Mouse (Mus musculus) forebrain, embryonic 11.5 days (tissue): ENCODE data around the gene Inha. TPM values are rescaled to one million over a fixed set of nuclear protein-coding genes. Genes with fewer than 3 reads are reported as not detected.
A peak's percentile ranks its signal among the peaks of the same experiment; 100 is the strongest.

Source experiments
- ATAC-seq: fragments of 200-750 bp; cut with Nextera tagmentation; replicated peaks from 2 replicates; pipeline ENCODE4 v1.8.0; 2017; ENCODE audit warnings: moderate TSS enrichment; ENCODE audit not compliant: low FRiP score
- DNase-seq: peaks from one replicate; pipeline ENCODE4 v3.0.0-alpha.2; 2017; ENCODE audit warnings: low spot score
- H3K27ac ChIP-seq: fragments of 300-500 bp; sonication (generic); 2 replicates; pipeline ENCODE4 v1.5.1; 2014; ENCODE audit warnings: low read depth, low read length
- H3K27me3 ChIP-seq: fragments of 300-500 bp; sonication (generic); 2 replicates; pipeline ENCODE4 v1.6.1; 2014; ENCODE audit warnings: mild to moderate bottlenecking, low read length, mixed read lengths; ENCODE audit not compliant: control insufficient read depth, insufficient read depth
- H3K36me3 ChIP-seq: fragments of 300-500 bp; sonication (generic); 2 replicates; pipeline ENCODE4 v1.6.1; 2014; ENCODE audit warnings: mild to moderate bottlenecking, low read length, moderate library complexity, mixed read lengths; ENCODE audit not compliant: control insufficient read depth, insufficient read depth
- H3K4me1 ChIP-seq: fragments of 300-500 bp; sonication (generic); replicated peaks from 2 replicates; pipeline ENCODE4 v1.6.1; 2014; ENCODE audit warnings: low read length, mixed read lengths; ENCODE audit not compliant: control insufficient read depth, insufficient read depth
- H3K4me2 ChIP-seq: fragments of 300-500 bp; sonication (generic); 2 replicates; pipeline ENCODE4 v1.6.1; 2014; ENCODE audit warnings: low read depth, mild to moderate bottlenecking, low read length, moderate library complexity, mixed read lengths; ENCODE audit not compliant: severe bottlenecking
- H3K4me3 ChIP-seq: fragments of 300-500 bp; sonication (generic); 2 replicates; pipeline ENCODE4 v1.5.1; 2014; ENCODE audit warnings: low read depth, low read length
- H3K9ac ChIP-seq: fragments of 300-500 bp; sonication (generic); 2 replicates; pipeline ENCODE4 v1.6.1; 2014; ENCODE audit warnings: low read length
- H3K9me3 ChIP-seq: fragments of 300-500 bp; sonication (generic); 2 replicates; pipeline ENCODE4 v1.6.1; 2016; ENCODE audit warnings: low read length, mixed read lengths; ENCODE audit not compliant: control insufficient read depth
- WGBS: fragments of 180-500 bp; shearing (Covaris S2); extraction: QIAGEN DNeasy Blood & Tissue Kit; methylation state at CpG from one replicate; pipeline ENCODE4 v1.1.7; 2014; 5-methylcytosine and 5-hydroxymethylcytosine counted together
- polyA plus RNA-seq: library from polyadenylated mRNA; unstranded; fragments of >200 nt; fragmentation: Nextera tagmentation; extraction: Ambion mirVana; gene quantifications from 2 replicates; pipeline ENCODE4 v1.2.1, GENCODE M21; 2014

Inha gene
- polyA plus RNA-seq, 1 experiment from 2014 or later = 1.3 TPM

- Histone ChIP-seq H3K36me3 (no peaks in the 10 kb centered on the region; the same call in 1 of the 2 replicates), H3K4me3 (no peak overlapping the region), H3K27ac (no peak overlapping the region), H3K4me2 (no peak overlapping the region), H3K9ac (no peak overlapping the region), H3K9me3 (no peaks in the 10 kb centered on the region), H3K4me1 (peaks cover 15% of the 10 kb centered on the region; the same call in 1 of the 2 replicates), H3K27me3 (peaks cover 28% of the 10 kb centered on the region)
- ATAC-seq = no peak
- 88% methylated on average over 7 of the region's 7 CpGs for WGBS
- no peak for DNase-seq
Measured at GRCm38 (mm10) chr1:75480735-75481134, 26.1 kb upstream of the Inha start.

GRCm38 (mm10) chr1:75486561-75486960 lies 20.3 kb upstream of the Inha start:
- Histone ChIP-seq H3K27ac (no peak overlapping the region), H3K4me3 (peak overlapping the region; percentile 50), H3K27me3 (peaks cover 47% of the 10 kb centered on the region), H3K9me3 (no peaks in the 10 kb centered on the region), H3K4me1 (peaks cover 13% of the 10 kb centered on the region; the same call in 1 of the 2 replicates), H3K4me2 (peak overlapping the region; percentile 79), H3K36me3 (no peaks in the 10 kb centered on the region), H3K9ac (no peak overlapping the region)
- DNase-seq = no peak
- no peak for ATAC-seq
- 6% methylated on average over 24 of the region's 24 CpGs for WGBS

- H3K27me3 ChIP-seq = peaks cover 47% of the 10 kb centered on the region
- H3K4me1 ChIP-seq = peaks cover 13% of the 10 kb centered on the region; the same call in 1 of the 2 replicates
- peak overlapping the region; percentile 79 for H3K4me2 ChIP-seq
- 3% methylated on average over 13 of the region's 13 CpGs for WGBS
- H3K9me3 ChIP-seq = no peaks in the 10 kb centered on the region
- DNase-seq = no peak
- 0 out of 2 replicates have a peak, but pooled peaks have one; percentile 5 for ATAC-seq
- H3K36me3 ChIP-seq = no peaks in the 10 kb centered on the region
- H3K27ac ChIP-seq = no peak overlapping the region
- H3K4me3 ChIP-seq = peak overlapping the region; percentile 50
- peak overlapping the region; percentile 35; the same call in 1 of the 2 replicates for H3K9ac ChIP-seq
Measured at GRCm38 (mm10) chr1:75487040-75487404, 19.9 kb upstream of the Inha start.

GRCm38 (mm10) chr1:75487405-75488161 lies 19.3 kb upstream of the Inha start:
- Histone ChIP-seq H3K4me2 (peak overlapping the region; percentile 79), H3K4me1 (peaks cover 13% of the 10 kb centered on the region; the same call in 1 of the 2 replicates), H3K27ac (no peak overlapping the region), H3K27me3 (peaks cover 44% of the 10 kb centered on the region), H3K9ac (peak overlapping the region; percentile 35; the same call in 1 of the 2 replicates), H3K9me3 (no peaks in the 10 kb centered on the region), H3K4me3 (peak overlapping the region; percentile 50), H3K36me3 (no peaks in the 10 kb centered on the region)
- DNase-seq (peak; percentile 89), ATAC-seq (peak; percentile 75)
- under 1% methylated on average over 62 of the region's 62 CpGs for WGBS

- no peaks in the 10 kb centered on the region for H3K9me3 ChIP-seq
- WGBS = 78% methylated on average over 34 of the region's 34 CpGs
Measured at GRCm38 (mm10) chr1:75490785-75491551, 15.9 kb upstream of the Inha start.

GRCm38 (mm10) chr1:75492579-75493170 lies 14.2 kb upstream of the Inha start:
- DNase-seq (no peak), ATAC-seq (no peak)
- no peaks in the 10 kb centered on the region for H3K9me3 ChIP-seq
- no peak overlapping the region for H3K9ac ChIP-seq
- no peak overlapping the region for H3K4me3 ChIP-seq
- no peaks in the 10 kb centered on the region; the same call in 1 of the 2 replicates for H3K36me3 ChIP-seq
- H3K4me2 ChIP-seq = no peak overlapping the region
- peaks cover 8% of the 10 kb centered on the region for H3K27me3 ChIP-seq
- H3K4me1 ChIP-seq = 0 out of 2 replicates have a peak, but pooled peaks cover 3% of the 10 kb centered on the region
- H3K27ac ChIP-seq = no peak overlapping the region
- 29% methylated on average over 24 of the region's 24 CpGs for WGBS

More at GRCm38 (mm10) chr1:75490785-75491551, 15.9 kb upstream of the Inha start:
- Histone ChIP-seq H3K4me2 (no peak overlapping the region), H3K27ac (no peak overlapping the region), H3K4me3 (no peak overlapping the region), H3K27me3 (peaks cover 23% of the 10 kb centered on the region), H3K4me1 (peaks cover 13% of the 10 kb centered on the region; the same call in 1 of the 2 replicates), H3K9ac (no peak overlapping the region), H3K36me3 (no peaks in the 10 kb centered on the region)
- no peak for DNase-seq
- ATAC-seq = no peak

- H3K27ac ChIP-seq = no peak overlapping the region
Measured at GRCm38 (mm10) chr1:75494878-75495548, 11.9 kb upstream of the Inha start.

GRCm38 (mm10) chr1:75498897-75499296 lies 8.0 kb upstream of the Inha start:
- Histone ChIP-seq H3K4me3 (no peak overlapping the region), H3K36me3 (peaks cover 8% of the 10 kb centered on the region), H3K9me3 (no peaks in the 10 kb centered on the region), H3K27me3 (no peaks in the 10 kb centered on the region), H3K4me1 (no peaks in the 10 kb centered on the region), H3K27ac (no peak overlapping the region), H3K9ac (no peak overlapping the region), H3K4me2 (no peak overlapping the region)
- WGBS = 89% methylated on average over 4 of the region's 4 CpGs
- DNase-seq = no peak
- no peak for ATAC-seq

More at GRCm38 (mm10) chr1:75494878-75495548, 11.9 kb upstream of the Inha start:
- H3K4me3 ChIP-seq = no peak overlapping the region
- 50% methylated on average over 12 of the region's 12 CpGs for WGBS
- no peaks in the 10 kb centered on the region; the same call in 1 of the 2 replicates for H3K36me3 ChIP-seq
- H3K27me3 ChIP-seq = no peaks in the 10 kb centered on the region; the same call in 1 of the 2 replicates
- H3K4me2 ChIP-seq = no peak overlapping the region
- no peaks in the 10 kb centered on the region for H3K4me1 ChIP-seq
- DNase-seq = peak; percentile 72
- no peaks in the 10 kb centered on the region for H3K9me3 ChIP-seq
- H3K9ac ChIP-seq = no peak overlapping the region; the same call in 1 of the 2 replicates
- no peak for ATAC-seq
